Mouse (Mus musculus): ENCODE measurements at regions not wholly inside any gene's neighbourhood (a gene's known extent, or its start where the extent isn't known, plus 50 kb on each side); places are given as distances from the start of the nearest gene placed in this dataset.

DNA sequence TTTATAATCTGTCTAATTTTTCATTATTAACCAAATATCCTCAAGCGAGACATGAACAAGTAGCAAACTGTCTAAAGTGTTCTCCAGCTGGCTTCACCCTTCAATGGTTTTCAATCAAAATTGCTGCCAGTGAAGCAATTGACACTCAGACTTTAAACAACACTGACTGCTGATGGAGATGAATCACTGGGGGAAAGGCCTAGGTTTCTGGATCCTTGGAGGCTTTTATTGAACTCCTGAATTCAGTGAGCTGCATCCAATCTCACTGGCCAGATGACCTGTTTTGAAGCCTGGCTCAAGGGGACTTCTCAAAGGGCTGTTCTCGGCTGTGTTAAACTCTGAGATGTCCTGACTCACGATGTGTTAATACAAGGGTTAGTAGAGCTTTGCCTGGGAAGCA, 134.5 kb upstream of the Tnfaip3 start:
- no peaks in the 10 kb centered on the region for H3K79me2 ChIP-seq (ENCODE audit: control insufficient read depth, insufficient read depth, low read length, poor library complexity)
- no peak for DNase-seq (ENCODE audit: low read depth, low spot score)
- H3K27ac ChIP-seq (ENCODE audit: control insufficient read depth, low read depth, low read length): no peak overlapping the region
- H3K9me3 ChIP-seq (replicated peaks; ENCODE audit: insufficient read depth, low read length): no peaks in the 10 kb centered on the region
- TF ChIP-seq MAX (IDR thresholded peaks at IDR 0.05; ENCODE audit: low read length) (no peak), NRF1 (IDR thresholded peaks at IDR 0.05; ENCODE audit: insufficient read depth, low read depth, low read length, poor library complexity, severe bottlenecking) (no peak), POLR2AphosphoS5 (IDR thresholded peaks at IDR 0.05; ENCODE audit: borderline replicate concordance, low read depth, low read length) (no peak), CHD1 (IDR thresholded peaks at IDR 0.05; ENCODE audit: low read depth, low read length) (no peak), ETS1 (IDR thresholded peaks at IDR 0.05; ENCODE audit: low read depth, low read length) (no peak), BHLHE40 (IDR thresholded peaks at IDR 0.05; ENCODE audit: borderline replicate concordance, low read depth, low read length) (no peak), KAT2A (conservative IDR thresholded peaks at IDR 0.05; ENCODE audit: low read depth, low read length) (no peak), CTCF (IDR thresholded peaks at IDR 0.05 in 2 of 3, conservative IDR thresholded peaks at IDR 0.05 in 1 of 3; ENCODE audit: control insufficient read depth in 1 of 3, insufficient read depth in 1 of 3, low read depth in 2 of 3, low read length in 3 of 3, poor library complexity in 1 of 3, severe bottlenecking in 1 of 3) (no peak), ELF1 (IDR thresholded peaks at IDR 0.05; ENCODE audit: low read depth, low read length) (no peak), NELFE (IDR thresholded peaks at IDR 0.05; ENCODE audit: low read depth, low read length) (no peak), MYB (IDR thresholded peaks at IDR 0.05; ENCODE audit: low read depth, low read length) (no peak)
- no peak overlapping the region for H3K4me3 ChIP-seq (ENCODE audit: control insufficient read depth in 1 of 2, insufficient read depth in 1 of 2, low read depth in 2 of 2, low read length in 2 of 2)
- no peaks in the 10 kb centered on the region for H3K36me3 ChIP-seq (ENCODE audit: control insufficient read depth in 1 of 2, insufficient read depth in 2 of 2, low read length in 2 of 2)
- H3K4me1 ChIP-seq (ENCODE audit: control insufficient read depth in 1 of 2, insufficient read depth in 2 of 2, low read length in 2 of 2): no peaks in the 10 kb centered on the region
- peaks cover 2 to 12% of the 10 kb centered on the region in 2 experiments for H3K27me3 ChIP-seq (ENCODE audit: control insufficient read depth in 1 of 2, insufficient read depth in 2 of 2, low read length in 2 of 2)
- no peak overlapping the region for H3K9ac ChIP-seq (ENCODE audit: control insufficient read depth, low read depth, low read length, poor library complexity, severe bottlenecking)

GRCm38 (mm10) chr10:19149196-19149869, 133.9 kb upstream of the Tnfaip3 start:
- H3K4me3 ChIP-seq (ENCODE audit: control insufficient read depth in 1 of 2, insufficient read depth in 1 of 2, low read depth in 2 of 2, low read length in 2 of 2): no peak overlapping the region
- no peak for TF ChIP-seq GABPA (IDR thresholded peaks at IDR 0.05; ENCODE audit: low read depth, low read length)
- TF ChIP-seq EP300 (IDR thresholded peaks at IDR 0.05; ENCODE audit: low read depth in 1 of 2, low read length in 2 of 2): no peak
- no peak for TF ChIP-seq ETS1 (IDR thresholded peaks at IDR 0.05; ENCODE audit: low read depth, low read length)
- TF ChIP-seq POLR2AphosphoS5 (IDR thresholded peaks at IDR 0.05; ENCODE audit: borderline replicate concordance, low read depth, low read length): no peak
- H3K4me1 ChIP-seq (ENCODE audit: control insufficient read depth in 1 of 2, insufficient read depth in 2 of 2, low read length in 2 of 2): no peaks in the 10 kb centered on the region
- no peak for DNase-seq (ENCODE audit: low read depth, low spot score)
- H3K9ac ChIP-seq (ENCODE audit: control insufficient read depth, low read depth, low read length, poor library complexity, severe bottlenecking): no peak overlapping the region
- no peak overlapping the region for H3K27ac ChIP-seq (ENCODE audit: control insufficient read depth, low read depth, low read length)
- H3K27me3 ChIP-seq (ENCODE audit: control insufficient read depth in 1 of 2, insufficient read depth in 2 of 2, low read length in 2 of 2): peaks cover 2 to 8% of the 10 kb centered on the region in 2 experiments
- no peaks in the 10 kb centered on the region for H3K36me3 ChIP-seq (ENCODE audit: control insufficient read depth in 1 of 2, insufficient read depth in 2 of 2, low read length in 2 of 2)
- H3K79me2 ChIP-seq (ENCODE audit: control insufficient read depth, insufficient read depth, low read length, poor library complexity): no peaks in the 10 kb centered on the region
- H3K9me3 ChIP-seq (replicated peaks; ENCODE audit: insufficient read depth, low read length): no peaks in the 10 kb centered on the region

GRCm38 (mm10) chr10:19141481-19141880, 126.0 kb upstream of the Tnfaip3 start:
- no peaks in the 10 kb centered on the region for H3K79me2 ChIP-seq (ENCODE audit: control insufficient read depth, insufficient read depth, low read length, poor library complexity)
- no peak overlapping the region for H3K4me3 ChIP-seq (ENCODE audit: control insufficient read depth in 1 of 2, insufficient read depth in 1 of 2, low read depth in 2 of 2, low read length in 2 of 2)
- H3K9ac ChIP-seq (ENCODE audit: control insufficient read depth, low read depth, low read length, poor library complexity, severe bottlenecking): no peak overlapping the region
- TF ChIP-seq MAFK (IDR thresholded peaks at IDR 0.05; ENCODE audit: borderline replicate concordance, low read depth, low read length) (no peak), ZC3H11A (IDR thresholded peaks at IDR 0.05; ENCODE audit: low read depth, low read length) (no peak), E2F4 (IDR thresholded peaks at IDR 0.05; ENCODE audit: borderline replicate concordance, low read depth, low read length) (no peak), BHLHE40 (IDR thresholded peaks at IDR 0.05; ENCODE audit: borderline replicate concordance, low read depth, low read length) (no peak), MEF2A (IDR thresholded peaks at IDR 0.05; ENCODE audit: extremely low read depth, insufficient replicate concordance, low read depth, low read length, poor library complexity, severe bottlenecking) (no peak)
- no peaks in the 10 kb centered on the region for H3K9me3 ChIP-seq (replicated peaks; ENCODE audit: insufficient read depth, low read length)
- no peak overlapping the region for H3K27ac ChIP-seq (ENCODE audit: control insufficient read depth, low read depth, low read length)
- no peaks in the 10 kb centered on the region; a peak in 2 of 4 replicates for H3K27me3 ChIP-seq (ENCODE audit: control insufficient read depth in 1 of 2, insufficient read depth in 2 of 2, low read length in 2 of 2)
- no peaks in the 10 kb centered on the region for H3K4me1 ChIP-seq (ENCODE audit: control insufficient read depth in 1 of 2, insufficient read depth in 2 of 2, low read length in 2 of 2)
- no peak for DNase-seq (ENCODE audit: low read depth, low spot score)
- no peaks in the 10 kb centered on the region for H3K36me3 ChIP-seq (ENCODE audit: control insufficient read depth in 1 of 2, insufficient read depth in 2 of 2, low read length in 2 of 2)
